Mouse (Mus musculus) frontal cortex, postnatal 36 days (tissue): ENCODE results near the gene Stxbp1.

Experiments used
- DNase-seq, 2 experiments: peaks; one replicate each; pipeline ENCODE4 v3.0.0; 2022; ENCODE audit warnings: low spot score in 2 of 2

The Stxbp1 gene

DNA sequence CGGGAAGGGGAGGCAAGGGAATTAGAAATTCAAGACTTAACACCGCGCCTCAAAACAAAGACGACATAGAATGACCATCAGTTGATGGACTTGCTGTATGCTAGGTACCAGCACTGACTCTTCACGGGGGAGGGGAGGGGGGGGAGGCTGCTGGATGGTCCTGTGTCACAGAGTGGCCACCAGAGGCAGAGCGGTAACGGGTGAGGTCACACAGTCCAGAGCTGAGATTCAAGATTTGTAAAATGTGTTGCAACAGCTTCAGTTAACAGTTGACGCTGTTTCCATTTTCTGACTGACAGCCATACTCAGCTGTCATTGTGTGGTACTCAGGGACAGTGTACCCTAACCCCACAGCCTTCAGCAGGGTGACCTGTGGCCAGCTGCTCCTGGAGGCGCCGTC is 94.9 kb downstream of the Stxbp1 start:
- no peak for DNase-seq

DNA sequence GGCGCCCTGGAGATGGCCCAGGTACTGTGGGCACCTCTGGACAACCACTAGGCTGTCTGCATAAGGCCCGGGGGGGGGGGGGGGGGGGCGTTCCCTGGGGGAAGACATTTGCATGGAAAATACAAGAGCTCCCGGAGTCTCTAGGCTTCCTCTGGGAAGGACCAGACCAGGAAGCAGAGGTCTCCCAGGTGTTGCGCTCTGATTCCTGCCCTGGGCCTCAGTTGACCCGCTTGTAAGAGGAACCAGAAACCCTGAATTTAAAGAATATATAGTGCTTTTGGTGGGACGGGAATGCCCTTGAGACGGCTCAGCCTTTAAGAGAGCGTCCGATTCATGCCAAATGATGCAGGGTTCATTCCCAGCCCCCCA is 95.4 kb downstream of the Stxbp1 start:
- no peak for DNase-seq

GRCm38 (mm10) chr2:32750887-32751664 is 96.0 kb downstream of the Stxbp1 start:
- DNase-seq: no peak

GRCm38 (mm10) chr2:32750199-32750598 is 96.8 kb downstream of the Stxbp1 start:
- DNase-seq: no peak

GRCm38 (mm10) chr2:32749082-32749481 is 98.0 kb downstream of the Stxbp1 start:
- DNase-seq: no peak

- DNase-seq: no peak
Measured at GRCm38 (mm10) chr2:32744272-32744982, 102.6 kb downstream of the Stxbp1 start.

- DNase-seq: peak; percentile 86 to 92
Measured at GRCm38 (mm10) chr2:32742173-32742531, 104.9 kb downstream of the Stxbp1 start.

DNA sequence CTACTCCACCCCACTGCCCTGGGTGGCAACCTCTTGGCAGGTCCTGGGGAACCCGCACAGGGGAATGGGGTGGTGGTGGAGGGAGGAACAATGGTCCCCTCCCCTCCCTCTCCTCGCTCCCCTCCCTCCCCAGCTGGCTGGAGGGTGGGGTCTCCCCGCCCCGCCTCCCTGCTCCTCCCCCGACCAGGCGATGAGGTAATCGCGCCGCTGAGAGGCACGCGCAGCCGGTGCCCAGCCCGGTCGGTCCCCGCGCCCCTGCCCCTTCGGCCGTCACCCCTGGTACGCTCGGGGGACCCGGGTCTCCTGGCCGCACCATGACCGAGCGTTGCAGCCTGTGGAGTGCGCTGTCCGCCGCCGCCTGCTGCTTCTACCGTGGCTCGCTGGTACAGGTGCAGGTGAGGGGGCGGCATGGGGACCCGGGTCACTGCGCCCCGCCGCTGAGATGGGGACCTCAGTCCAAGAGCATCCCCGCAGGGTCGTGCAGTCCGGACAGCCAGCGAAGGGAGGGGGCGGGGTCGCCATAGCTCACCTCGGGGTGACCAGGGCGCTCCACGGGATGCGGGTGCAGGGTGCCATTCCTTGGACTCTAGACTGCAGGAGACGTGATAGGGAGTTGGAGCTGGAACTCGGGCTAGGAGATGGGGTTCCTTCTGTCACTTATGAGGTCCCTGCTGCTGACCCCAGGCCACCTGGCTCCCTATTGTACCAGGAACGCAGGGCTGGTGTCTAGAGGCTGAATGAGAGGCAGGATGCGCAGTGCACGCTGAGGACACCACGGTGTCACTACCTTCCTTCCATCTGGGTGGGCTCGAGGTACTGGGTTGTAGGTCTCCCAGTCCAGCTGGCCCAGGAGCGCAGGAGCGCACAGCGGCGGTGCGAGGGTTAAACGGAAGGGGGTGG is 105.5 kb downstream of the Stxbp1 start:
- peak; percentile 50 to 69 for DNase-seq

- no peak for DNase-seq
Measured at GRCm38 (mm10) chr2:32740916-32741272, 106.2 kb downstream of the Stxbp1 start, which contains the start of gene 6330409D20Rik. Gene 6330409D20Rik, minus strand, starts transcription at chr2:32741016.

- no peak for DNase-seq
Measured at GRCm38 (mm10) chr2:32739311-32739710, 107.7 kb downstream of the Stxbp1 start.
